Mouse (Mus musculus) adrenal gland, postnatal 25 days (tissue): ENCODE results near the gene Amh. TPM values are rescaled to one million over a fixed set of nuclear protein-coding genes. Genes with fewer than 3 reads are reported as not detected.
"Not testable (repeated sequence)": the region's sequence is repeated elsewhere in the genome, so short reads cannot be mapped to it uniquely, and the experiment has no call there.

ENCODE experiments used
- DNase-seq: peaks from one replicate; pipeline ENCODE4 v3.0.0; 2021; ENCODE audit warnings: mixed read lengths
- total RNA-seq: library from RNA; stranded (reverse); gene quantifications from 2 replicates; pipeline ENCODE4 v1.2.3, GENCODE M21; 2021

The Amh gene
- total RNA-seq, 1 experiment from 2014 or later = 0.79 TPM

DNA sequence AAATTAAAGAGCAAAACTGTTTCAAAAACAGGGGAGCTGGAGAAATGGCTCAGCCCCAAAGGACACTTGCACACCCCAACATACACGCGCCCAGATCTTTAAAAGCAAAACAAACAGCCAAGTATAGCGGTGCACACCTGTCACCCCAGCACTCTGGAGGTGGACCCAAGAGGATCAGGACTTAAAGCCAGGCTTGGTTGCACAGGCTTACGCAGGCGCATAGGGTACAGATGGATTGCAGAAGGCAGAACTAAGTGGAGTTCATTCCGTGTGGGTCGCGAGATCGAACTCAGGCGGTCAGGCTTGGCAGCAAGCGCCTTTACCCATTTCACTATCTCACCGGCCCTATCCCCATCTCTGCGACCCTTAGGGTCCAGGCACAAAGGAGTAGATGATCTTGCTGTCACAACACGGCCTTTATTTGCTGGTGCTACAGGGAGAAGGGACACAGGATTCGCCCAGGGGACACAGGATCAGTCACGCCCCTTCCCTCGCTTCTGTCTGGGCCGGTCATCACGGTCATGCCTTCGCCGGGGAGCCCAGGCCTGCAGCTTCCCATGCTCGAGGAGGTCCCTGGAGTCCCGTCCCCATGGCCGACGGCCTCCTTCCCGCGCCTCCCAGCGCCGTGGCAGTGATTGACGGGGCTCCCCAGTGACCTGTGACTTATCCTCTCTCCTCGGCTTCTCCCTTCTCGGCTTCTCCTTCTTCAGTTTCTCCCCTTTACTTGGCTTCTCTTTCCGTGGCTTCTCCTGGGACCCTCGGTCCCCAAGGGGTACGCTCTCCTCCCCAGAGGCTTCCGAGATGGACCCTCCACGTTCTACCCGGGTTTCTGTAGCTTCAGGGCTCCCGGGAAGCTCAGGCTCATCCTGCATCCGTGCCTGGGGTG lies 3.3 kb downstream of the Amh start:
- no peak for DNase-seq

DNA sequence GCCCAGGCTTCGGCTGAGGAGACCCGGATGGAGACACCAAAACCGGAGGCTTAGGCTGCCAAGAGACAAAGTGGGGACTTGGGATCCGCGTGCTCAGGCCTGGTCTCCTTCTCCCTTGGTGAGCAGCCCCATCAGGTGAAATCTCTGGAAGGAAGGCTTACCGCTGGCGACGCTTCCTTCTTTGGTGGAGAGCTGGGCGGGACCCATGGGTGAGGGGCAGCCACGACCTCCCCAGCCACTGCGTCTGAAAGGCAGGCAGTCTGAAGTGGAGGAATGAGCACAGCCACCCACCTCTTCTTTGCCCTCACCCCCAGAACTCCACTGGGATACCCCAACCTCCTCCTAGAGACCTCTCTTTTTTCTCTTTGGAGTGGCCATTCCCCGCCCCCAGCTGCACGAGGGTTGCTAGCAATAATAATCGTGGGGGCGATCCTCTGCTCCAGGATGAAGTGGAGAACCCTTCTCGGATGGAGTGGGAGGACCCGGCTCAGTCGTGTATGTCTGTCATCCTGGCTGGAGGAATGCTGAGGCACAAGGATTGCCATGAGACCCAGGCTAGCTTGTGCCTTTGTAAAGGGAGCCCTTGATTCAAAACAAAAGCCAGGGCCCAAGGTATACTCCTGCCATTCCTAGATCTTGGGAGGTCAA lies 4.1 kb downstream of the Amh start:
- no peak for DNase-seq

DNA sequence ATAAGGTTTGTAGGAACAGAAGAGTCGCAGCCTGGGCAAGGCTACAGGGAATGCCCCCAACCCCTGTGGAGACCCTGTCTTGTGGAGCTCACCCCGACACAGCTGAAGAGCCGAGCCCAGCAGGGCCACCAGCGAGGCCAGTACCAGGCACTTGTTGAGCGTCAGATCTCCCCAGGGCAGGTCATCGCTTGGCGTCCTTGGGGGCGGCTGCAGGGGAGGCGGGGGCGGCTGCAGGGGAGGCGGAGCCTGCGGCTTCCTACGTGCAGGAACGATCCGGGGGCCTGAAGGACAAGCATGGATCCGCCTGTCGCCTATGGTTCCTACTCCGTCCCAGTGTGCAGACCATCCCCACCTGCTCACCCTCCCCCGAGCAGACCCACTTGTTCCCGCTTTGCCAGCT lies 5.0 kb downstream of the Amh start:
- peak; percentile 77 for DNase-seq

DNA sequence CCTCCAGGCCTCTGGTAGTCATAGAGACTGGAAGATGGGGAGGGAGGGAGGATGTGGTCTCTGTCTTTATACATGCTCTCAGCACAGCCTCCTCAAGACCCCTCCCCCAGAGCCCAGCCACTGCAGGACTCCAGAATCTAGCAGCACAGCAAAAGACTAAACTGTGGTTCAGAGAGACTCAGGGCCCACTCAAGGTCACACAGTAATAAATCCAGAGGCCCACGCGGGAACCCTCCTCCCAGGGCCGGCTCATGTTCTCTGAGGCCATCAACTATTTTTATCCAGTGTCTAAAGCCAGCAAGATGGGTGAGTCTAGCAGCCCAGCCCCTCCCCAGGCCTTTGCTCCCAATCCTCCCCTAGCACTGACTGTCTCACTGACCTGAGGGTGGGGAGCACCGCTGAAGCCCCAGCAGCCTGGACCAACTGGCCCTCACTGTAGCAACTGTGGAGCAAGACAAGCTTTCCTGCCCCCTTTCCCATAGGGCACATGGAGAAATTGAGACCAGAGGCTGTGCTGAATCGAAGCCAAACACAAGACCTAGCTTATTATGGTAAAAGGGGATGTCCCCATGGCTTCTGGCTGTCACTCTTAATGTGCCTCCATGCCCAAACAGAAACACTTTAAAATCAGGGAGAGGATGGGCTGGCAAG lies 7.5 kb downstream of the Amh start:
- DNase-seq = peak; percentile 52

DNA sequence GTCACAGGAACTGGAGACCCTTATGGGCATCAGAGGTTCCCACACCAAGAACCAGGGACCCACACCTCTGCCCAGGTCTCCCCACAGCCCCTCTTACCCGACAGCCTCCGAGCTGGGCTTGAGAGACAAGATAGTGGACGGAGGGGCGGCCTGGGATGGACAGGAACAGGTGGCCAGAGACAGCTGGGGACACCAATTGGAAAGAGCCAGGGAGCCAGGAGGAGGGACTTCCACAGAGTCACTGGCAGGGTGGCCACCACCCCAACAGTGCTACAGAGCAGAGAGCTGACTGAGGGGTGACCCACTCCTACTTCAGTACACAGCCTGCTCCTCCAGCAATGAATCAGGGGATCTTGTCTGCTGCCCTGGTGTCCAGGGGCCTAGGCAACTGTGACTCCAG lies 8.3 kb downstream of the Amh start, which contains the start of gene Jsrp1:
Jsrp1 (minus strand) TSS at position 133 of the 400 bp plus-strand sequence.
- no peak for DNase-seq

DNA sequence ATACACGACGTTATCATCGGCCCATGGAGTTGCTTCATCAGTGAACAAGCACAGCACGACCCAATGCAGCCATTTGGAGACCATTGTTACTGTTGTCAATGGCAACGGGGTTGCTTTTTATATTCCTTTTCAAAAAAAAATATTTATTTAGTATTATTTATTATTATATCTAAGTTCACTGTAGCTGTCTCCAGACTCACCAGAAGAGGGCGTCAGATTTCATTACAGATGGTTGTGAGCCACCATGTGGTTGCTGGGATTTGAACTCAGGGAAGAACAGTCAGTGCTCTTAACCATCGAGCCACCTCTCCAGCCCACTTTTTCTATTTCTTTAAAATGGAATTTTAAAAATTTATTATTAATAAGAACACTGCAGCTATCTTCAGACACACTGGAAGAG lies 9.8 kb downstream of the Amh start:
- no peak for DNase-seq

DNA sequence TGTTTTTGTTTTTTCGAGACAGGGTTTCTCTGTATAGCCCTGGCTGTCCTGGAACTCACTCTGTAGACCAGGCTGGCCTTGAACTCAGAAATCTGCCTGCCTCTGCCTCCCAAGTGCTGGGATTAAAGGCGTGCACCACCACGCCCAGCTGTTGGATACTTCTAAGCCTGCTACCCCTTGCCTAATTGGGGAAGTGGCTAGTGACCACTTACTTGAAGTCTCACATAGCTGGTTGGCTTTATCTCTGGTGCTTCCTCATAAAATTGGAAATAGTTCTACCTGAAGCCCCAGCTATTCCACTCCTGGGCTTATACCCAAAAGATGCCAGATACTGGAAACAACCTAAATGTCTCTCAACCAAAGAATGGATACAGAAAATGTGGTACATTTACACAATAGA lies 11.3 kb downstream of the Amh start:
- not testable (repeated sequence) for DNase-seq

DNA sequence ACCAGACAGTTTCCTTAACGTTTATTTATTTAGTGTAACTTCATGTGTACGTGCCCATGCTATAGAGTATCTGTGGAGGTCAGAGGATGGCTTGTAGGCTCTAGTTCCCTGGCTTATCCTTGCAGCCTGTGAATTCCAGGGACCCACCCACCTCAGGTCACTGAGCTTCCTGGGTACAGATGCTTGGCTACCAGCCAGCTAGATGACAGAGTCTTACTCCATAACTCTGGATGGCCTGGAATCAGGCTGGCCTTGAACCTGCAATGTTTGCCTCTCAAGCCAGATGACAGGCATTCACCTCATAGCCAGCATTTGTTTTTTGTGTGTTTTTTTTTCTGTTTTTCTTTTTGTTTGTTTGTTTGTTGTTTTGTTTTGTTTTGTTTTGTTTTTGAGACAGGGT lies 12.1 kb downstream of the Amh start:
- no peak for DNase-seq

DNA sequence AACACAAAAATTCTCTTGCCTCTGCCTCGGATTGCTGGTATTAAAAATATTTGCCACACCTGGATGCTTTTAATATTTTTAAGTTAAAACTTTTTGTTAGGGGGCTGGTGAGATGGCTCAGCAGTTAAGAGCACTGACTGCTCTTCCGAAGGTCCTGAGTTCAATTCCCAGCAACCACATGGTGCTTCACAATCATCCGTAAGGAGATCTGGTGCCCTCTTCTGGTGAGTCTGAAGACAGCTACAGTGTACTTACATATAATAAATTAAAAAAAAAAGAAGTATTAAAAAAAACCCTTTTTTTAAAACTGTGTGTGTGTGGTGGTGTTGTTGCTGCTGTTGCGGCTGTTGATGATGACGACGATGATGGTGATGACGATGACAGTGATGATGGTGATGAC lies 12.9 kb downstream of the Amh start:
- DNase-seq = not testable (repeated sequence)

DNA sequence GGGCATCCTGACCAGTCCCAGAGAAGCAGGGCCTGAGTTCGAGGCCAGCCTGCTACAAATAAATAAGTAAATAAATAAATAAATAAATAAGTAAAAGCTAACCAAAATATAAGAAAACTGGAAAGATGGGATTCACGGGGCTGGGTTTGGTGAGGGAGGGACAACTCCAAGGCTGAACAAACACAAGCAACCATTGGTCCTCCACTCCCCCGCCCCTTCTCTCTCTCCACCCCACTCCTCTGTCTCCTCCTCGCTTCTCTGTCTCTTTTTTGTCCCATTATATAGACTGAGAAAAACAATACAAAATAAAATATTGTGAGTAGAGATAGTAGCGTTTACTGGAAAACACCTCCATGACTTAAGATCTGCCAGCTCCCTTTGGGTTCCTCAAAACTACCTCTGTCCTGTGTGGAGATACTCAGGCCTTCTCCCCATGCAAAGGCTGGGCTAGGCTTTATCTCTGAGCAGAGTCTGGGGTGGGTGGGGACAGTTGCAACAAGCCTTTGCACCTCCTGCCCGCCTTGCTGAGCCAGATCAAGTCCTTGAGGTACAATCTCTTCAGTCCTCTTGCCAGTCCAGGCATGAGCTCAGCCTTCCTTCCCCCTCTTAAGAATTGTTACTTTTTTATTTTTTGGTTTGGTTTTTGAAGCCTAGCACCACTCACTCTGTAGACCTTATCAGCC lies 13.7 kb downstream of the Amh start:
- DNase-seq = no peak

DNA sequence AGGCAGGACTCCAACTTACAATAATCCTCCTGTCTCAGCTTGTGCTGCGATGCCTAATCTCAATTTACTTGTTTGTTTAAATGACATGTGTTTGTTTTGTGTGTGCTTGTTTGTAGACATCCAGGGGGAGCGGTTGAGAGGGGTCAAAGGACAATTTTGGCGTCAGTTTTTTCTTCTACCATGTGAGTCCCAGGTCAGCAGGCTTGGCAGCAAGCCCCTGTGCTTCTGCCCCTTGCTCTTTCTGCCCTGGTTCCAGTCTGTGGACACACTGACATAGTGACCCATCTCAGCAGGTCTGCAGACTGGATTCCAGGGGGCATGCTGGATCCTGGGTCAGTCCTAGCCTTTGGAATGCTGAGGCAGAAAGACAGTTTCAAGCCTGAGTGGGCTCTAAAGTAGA lies 14.4 kb downstream of the Amh start:
- DNase-seq = no peak

DNA sequence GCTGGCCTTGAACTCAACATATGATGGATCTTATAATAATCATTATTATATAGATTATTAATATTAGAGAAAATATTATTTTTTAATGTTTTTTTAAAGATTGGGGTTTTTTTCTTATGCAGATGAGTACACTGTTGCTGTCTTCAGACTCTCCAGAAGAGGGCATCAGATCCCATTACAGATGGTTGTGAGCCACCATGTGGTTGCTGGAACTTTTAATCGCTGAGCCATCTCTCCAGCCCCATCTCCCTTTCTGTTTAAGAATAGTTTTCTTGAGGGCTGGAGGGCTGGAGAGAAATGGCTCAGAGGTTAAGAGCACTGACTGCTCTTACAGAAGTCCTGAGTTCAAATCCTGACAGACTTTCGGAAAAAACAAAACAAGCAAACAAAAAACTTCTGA lies 16.9 kb downstream of the Amh start:
- no peak for DNase-seq

DNA sequence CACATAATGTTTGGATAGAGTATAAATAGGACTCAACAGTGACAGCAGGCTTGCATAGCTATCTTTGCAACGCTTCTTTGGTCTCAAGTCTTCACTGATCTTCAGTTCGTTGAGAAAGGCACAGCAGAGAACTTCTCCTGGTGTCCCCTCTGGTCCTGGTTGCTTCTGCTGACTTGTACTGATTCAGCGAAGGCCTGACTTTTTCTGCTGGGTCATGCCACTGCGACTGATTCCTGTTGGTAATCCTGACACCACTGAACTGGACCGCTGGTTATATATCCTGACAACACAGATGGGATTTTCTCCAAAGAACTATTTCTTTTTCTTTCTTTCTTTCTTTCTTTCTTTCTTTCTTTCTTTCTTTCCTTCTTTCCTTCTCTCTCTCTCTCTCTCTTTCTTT lies 17.5 kb downstream of the Amh start:
- DNase-seq = no peak

DNA sequence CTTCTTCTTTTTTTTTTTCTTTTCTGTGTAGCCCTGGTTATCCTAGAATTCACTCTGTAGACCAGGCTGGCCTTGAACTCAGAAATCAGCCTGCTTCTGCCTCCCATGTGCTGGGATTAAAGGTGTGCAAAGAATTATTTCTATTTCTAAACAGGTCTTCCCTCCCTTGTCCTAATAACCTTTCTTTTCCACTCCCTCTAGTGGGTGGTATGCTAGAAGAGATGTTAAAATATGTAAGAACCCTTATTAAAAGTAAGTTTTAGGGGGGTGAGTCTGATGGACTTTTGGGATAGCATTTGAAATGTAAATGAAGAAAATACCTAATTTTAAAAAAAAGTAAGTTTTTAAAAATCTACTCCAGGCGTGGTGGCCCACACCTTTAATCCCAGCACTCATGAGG lies 18.3 kb downstream of the Amh start:
- no peak for DNase-seq

DNA sequence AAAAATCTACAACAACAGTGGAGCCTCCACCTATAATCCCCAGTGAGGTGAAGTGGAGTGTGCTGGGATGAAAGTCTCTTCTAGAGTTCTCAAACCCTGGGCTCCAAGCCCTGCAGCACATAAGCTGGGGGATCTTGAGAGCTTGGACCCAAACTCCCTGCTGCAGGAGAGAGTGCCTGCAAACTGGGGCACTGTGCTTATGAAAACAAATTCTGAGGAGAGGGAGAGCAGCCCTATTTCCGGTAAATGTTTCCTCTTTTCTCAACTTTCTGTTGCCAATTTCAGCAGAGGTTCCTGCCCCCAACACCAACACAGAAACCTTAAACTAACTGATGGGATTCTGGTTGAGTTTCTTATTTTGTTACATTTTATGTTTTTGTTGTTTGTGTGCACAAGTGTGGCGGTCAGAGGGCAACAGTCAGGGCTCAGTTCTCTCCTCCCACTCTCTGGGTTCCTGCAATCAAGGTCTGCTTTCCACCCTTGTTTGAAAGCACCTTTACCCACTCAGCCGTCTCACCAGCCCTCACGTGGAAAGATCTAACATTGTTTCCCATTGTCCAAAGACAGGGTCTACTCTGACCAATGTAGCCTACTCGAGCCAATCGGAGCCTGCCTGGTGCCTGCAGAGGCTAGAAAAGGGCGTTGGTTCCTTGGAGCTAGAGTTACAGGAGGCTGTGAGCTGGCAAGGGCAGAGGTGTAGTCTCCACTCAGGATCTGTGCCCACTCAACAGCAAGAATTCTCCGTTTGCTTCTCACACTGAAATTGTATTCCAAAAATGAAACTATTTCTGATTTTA lies 19.0 kb downstream of the Amh start:
- no peak for DNase-seq

DNA sequence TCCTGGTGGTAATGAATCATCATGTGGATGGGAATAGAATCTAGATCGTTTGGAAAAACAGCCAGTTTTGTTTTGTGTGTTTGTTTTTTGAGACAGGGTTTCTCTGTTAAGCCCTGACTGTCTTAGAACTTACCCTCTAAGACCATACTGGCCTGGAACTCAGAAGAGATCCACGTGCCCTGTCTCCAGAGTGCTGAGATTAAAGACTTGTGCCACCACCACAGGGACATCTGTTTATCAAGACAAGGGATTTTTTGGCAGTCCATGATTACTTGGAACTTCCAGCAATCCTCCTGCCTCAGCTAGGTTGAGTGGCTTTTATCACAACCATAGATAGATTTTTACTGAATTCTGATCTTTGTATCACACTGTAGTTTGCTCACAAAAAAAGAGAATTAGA lies 19.8 kb downstream of the Amh start:
- no peak for DNase-seq

DNA sequence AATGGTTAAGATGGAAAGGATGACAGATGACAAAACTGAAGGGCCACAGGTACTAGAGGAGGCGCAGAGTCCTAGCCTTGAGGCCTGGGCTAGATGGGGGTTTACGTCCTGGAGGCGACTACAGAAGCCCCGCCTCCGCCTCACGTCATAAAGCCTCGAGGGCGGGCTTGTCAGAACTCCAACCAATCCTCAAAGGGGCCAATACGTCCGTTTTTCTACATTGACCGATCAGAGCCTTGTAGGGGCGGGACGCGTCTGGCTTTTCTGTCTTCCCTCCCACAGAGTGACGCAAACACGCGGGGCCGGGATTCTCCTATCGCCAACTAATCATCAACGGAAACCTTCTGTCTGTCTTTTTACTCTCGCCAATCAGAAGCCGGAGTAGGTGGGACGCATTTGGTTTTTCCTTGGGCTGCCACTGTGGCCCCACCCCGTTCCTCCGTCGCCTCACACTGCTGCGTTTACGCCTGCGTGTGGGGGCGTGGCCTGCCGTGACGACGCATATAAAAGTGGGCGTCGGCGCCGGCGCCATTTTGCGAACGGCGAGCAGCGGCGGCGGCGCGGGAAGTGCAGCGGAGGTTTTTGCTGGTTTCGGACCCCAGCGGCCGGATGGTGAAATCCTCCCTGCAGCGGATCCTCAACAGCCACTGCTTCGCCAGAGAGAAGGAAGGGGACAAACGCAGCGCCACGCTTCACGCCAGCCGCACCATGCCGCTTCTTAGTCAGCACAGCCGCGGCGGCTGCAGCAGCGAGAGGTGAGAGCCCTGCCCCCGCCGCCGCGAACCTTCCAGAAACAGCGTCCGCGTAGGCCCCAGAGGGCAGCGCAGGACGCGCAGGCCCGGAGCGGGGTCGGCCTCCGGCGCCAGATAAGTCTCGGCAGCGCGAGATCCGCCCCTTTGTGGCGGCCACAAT lies 21.4 kb downstream of the Amh start, which contains the start of gene Oaz1:
Oaz1 (plus strand) TSS at position 506 of the 912 bp plus-strand sequence.
- peak; percentile 96 for DNase-seq

DNA sequence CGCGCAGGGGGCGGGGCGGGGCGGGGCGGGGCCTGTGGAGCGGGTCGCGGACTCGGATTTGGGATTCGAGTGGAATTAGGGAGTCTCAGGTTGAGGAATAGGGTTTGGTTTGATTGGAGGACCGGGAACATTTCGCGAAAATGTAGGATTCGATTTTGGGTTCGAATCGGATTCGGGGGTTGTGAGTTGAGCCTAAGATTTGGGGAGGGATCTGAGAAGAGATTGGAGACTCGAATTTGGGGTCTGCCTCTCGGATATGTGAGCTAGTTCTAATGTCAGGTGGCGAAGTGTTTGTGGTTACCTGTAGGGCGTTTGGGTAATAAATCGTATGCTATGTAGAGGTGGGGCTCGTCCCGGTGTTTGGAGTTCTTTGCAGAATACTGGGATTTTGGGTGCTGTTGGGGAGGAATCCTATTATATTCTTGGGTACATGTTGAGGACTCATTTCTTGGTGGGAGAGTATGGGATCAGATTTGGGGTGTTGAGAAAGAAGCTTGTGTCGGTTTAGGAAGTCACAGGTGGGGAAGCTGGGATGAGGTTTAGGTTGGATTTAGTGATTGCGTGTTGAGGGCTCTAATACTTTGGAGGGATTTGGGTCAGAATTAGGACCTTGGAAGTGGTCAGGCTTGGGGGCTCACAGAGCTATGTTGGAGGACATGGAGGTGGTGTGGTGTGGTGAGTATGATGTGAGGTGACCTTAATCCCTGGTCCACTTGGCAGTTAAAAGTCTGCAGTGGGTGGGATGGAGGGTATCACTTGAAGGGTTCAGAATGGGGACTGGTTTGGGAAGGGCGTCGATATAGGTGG lies 22.2 kb downstream of the Amh start:
- no peak for DNase-seq

DNA sequence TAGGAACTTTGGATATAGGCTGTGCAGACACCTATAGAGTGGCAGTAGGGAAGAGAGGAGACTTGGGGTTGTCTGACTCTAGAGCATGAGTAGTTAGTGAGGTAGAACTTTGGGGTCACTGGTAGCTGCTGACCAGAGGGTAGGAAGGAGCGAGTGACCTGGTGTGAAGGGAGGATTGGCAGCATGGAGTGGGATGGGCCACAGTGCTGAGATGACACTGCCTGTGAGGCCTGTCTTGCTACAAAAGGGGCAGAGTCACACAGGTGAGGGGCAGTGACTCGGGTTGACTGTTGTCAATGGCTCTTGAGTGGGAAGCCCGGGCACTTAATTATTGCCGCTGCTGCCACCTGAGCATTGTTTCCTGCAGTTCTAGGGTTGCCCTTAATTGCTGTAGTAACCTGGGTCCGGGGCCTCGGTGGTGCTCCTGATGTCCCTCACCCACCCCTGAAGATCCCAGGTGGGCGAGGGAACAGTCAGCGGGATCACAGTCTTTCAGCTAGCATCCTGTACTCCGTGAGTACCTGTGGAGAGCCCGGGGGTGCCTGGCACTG lies 22.9 kb downstream of the Amh start:
- DNase-seq = no peak
